Mouse (Mus musculus) naive thymus-derived CD4-positive, alpha-beta T cell, adult 2 months (primary cell): ENCODE data around the gene Mrps15.

Source experiments
- DNase-seq: peaks from one replicate; pipeline ENCODE4 v3.0.0-alpha.2; 2011; ENCODE audit warnings: low read depth

Gene Mrps15

GRCm38 (mm10) chr4:126046851-126047585, at the start of gene Mrps15:
Gene Mrps15, plus strand, starts transcription at chr4:126046925.
- DNase-seq: peak; percentile 87

GRCm38 (mm10) chr4:125997826-125998225, 48.9 kb upstream of the Mrps15 start:
- no peak for DNase-seq

GRCm38 (mm10) chr4:126001311-126002199, 45.2 kb upstream of the Mrps15 start:
- DNase-seq: no peak

GRCm38 (mm10) chr4:126017676-126018332, 28.9 kb upstream of the Mrps15 start:
- DNase-seq: no peak

- DNase-seq: no peak
Measured at GRCm38 (mm10) chr4:126018966-126019538, 27.7 kb upstream of the Mrps15 start.

- DNase-seq: no peak
Measured at GRCm38 (mm10) chr4:126024303-126024900, 22.3 kb upstream of the Mrps15 start, which contains the start of gene Csf3r. Gene Csf3r, plus strand, starts transcription at chr4:126024550.

- no peak for DNase-seq
Measured at GRCm38 (mm10) chr4:126025801-126026200, 20.9 kb upstream of the Mrps15 start.

GRCm38 (mm10) chr4:126027980-126028379, 18.7 kb upstream of the Mrps15 start:
- DNase-seq: no peak

GRCm38 (mm10) chr4:126029042-126029441, 17.7 kb upstream of the Mrps15 start:
- DNase-seq: no peak

- no peak for DNase-seq
Measured at GRCm38 (mm10) chr4:126030705-126031104, 16.0 kb upstream of the Mrps15 start.

- no peak for DNase-seq
Measured at GRCm38 (mm10) chr4:126035413-126035812, 11.3 kb upstream of the Mrps15 start.

- DNase-seq: no peak
Measured at GRCm38 (mm10) chr4:126051617-126052016, 4.9 kb downstream of the Mrps15 start.

- DNase-seq: peak; percentile 46
Measured at GRCm38 (mm10) chr4:126057207-126058133, 10.7 kb downstream of the Mrps15 start.

- peak; percentile 92 for DNase-seq
Measured at GRCm38 (mm10) chr4:126058134-126058996, 11.6 kb downstream of the Mrps15 start, which contains the start of gene Oscp1. Gene Oscp1, plus strand, starts transcription at chr4:126058565.

- no peak for DNase-seq
Measured at GRCm38 (mm10) chr4:126058997-126059362, 12.3 kb downstream of the Mrps15 start.

- no peak for DNase-seq
Measured at GRCm38 (mm10) chr4:126062856-126063255, 16.1 kb downstream of the Mrps15 start.

- no peak for DNase-seq
Measured at GRCm38 (mm10) chr4:126065241-126065640, 18.5 kb downstream of the Mrps15 start.

GRCm38 (mm10) chr4:126067401-126068077, 20.8 kb downstream of the Mrps15 start:
- no peak for DNase-seq

GRCm38 (mm10) chr4:126068842-126069241, 22.1 kb downstream of the Mrps15 start:
- no peak for DNase-seq
